Mouse (Mus musculus): ENCODE measurements around the gene Egfl6. TPM values are rescaled to one million over a fixed set of nuclear protein-coding genes. Genes with fewer than 3 reads are reported as not detected.

The Egfl6 gene
- total and polyA plus RNA-seq, 3 experiments = 0.04 TPM; not detected in 2

GRCm38 (mm10) chrX:166504421-166504820, 81.1 kb downstream of the Egfl6 start:
- Histone ChIP-seq H3K79me2 (replicated peaks; ENCODE audit: control insufficient read depth, extremely low read depth, insufficient read depth, poor library complexity, severe bottlenecking) (no peaks in the 10 kb centered on the region), H3K9ac (ENCODE audit: insufficient read depth, low read depth) (no peak overlapping the region), H3K4me3 (replicated peaks in 1 of 3; ENCODE audit: low read depth in 2 of 3, low read length in 2 of 3, poor library complexity in 1 of 3) (no peak overlapping the region), H3K27ac (ENCODE audit: insufficient read depth, low read depth) (no peak overlapping the region), H3K9me3 (replicated peaks; ENCODE audit: low read length) (no peaks in the 10 kb centered on the region), H3K4me2 (ENCODE audit: insufficient read depth, low read depth, poor library complexity, severe bottlenecking) (no peak overlapping the region), H3K27me3 (replicated peaks) (no peaks in the 10 kb centered on the region), H3K36me3 (replicated peaks in 1 of 2; ENCODE audit: control insufficient read depth in 1 of 2, insufficient read depth in 1 of 2, low read length in 1 of 2) (peaks cover 14 to 40% of the 10 kb centered on the region in 2 experiments), H3K4me1 (ENCODE audit: control insufficient read depth in 1 of 2, insufficient read depth in 2 of 2) (no peaks in the 10 kb centered on the region)
- no peak for TF ChIP-seq ETS1 (conservative IDR thresholded peaks at IDR 0.05; ENCODE audit: low read depth, low read length)
- no peak for TF ChIP-seq ZNF384 (IDR thresholded peaks at IDR 0.05; ENCODE audit: low read depth, low read length)
- no peak for TF ChIP-seq CTCF (conservative IDR thresholded peaks at IDR 0.05 in 1 of 2, IDR thresholded peaks at IDR 0.05 in 1 of 2; ENCODE audit: low read depth in 2 of 2, low read length in 2 of 2)
- no peak for TF ChIP-seq ZKSCAN1 (IDR thresholded peaks at IDR 0.05; ENCODE audit: borderline replicate concordance, low read depth, low read length)
- no peak for TF ChIP-seq EP300 (IDR thresholded peaks at IDR 0.05; ENCODE audit: low read length)
- TF ChIP-seq PAX5 (IDR thresholded peaks at IDR 0.05; ENCODE audit: low read length) = no peak
- TF ChIP-seq IRF4 (IDR thresholded peaks at IDR 0.05; ENCODE audit: low read depth, low read length) = no peak
- TF ChIP-seq NELFE (IDR thresholded peaks at IDR 0.05; ENCODE audit: low read depth, low read length) = no peak
- TF ChIP-seq E2F4 (IDR thresholded peaks at IDR 0.05; ENCODE audit: insufficient replicate concordance, low read depth, low read length) = no peak
- dilution Hi-C loops (cut with MboI; ENCODE audit: extremely low pct_ligation_motif_present, extremely low pct_unique_long_range_greater_than_20kb, low sequenced_read_pairs) = no loop called here
- no peak for DNase-seq (ENCODE audit: extremely low read depth)
- in situ Hi-C loops (cut with MboI; ENCODE audit: low pct_ligation_motif_present, low pct_unique_long_range_greater_than_20kb, low sequenced_read_pairs) = no loop called here

- Histone ChIP-seq H3K9me3 (replicated peaks; ENCODE audit: low read length) (no peaks in the 10 kb centered on the region), H3K9ac (ENCODE audit: insufficient read depth, low read depth) (no peak overlapping the region), H3K4me3 (replicated peaks in 1 of 3; ENCODE audit: low read depth in 2 of 3, low read length in 2 of 3, poor library complexity in 1 of 3) (no peak overlapping the region), H3K4me2 (ENCODE audit: insufficient read depth, low read depth, poor library complexity, severe bottlenecking) (no peak overlapping the region), H3K4me1 (ENCODE audit: control insufficient read depth in 1 of 2, insufficient read depth in 2 of 2) (no peaks in the 10 kb centered on the region), H3K79me2 (replicated peaks; ENCODE audit: control insufficient read depth, extremely low read depth, insufficient read depth, poor library complexity, severe bottlenecking) (no peaks in the 10 kb centered on the region), H3K27ac (ENCODE audit: insufficient read depth, low read depth) (no peak overlapping the region), H3K36me3 (replicated peaks in 1 of 2; ENCODE audit: control insufficient read depth in 1 of 2, insufficient read depth in 1 of 2, low read length in 1 of 2) (peaks cover 5 to 22% of the 10 kb centered on the region in 2 experiments), H3K27me3 (replicated peaks) (no peaks in the 10 kb centered on the region)
- TF ChIP-seq ELF1 (IDR thresholded peaks at IDR 0.05; ENCODE audit: low read depth, low read length) = no peak
- TF ChIP-seq RCOR1 (conservative IDR thresholded peaks at IDR 0.05; ENCODE audit: low read depth, low read length) = no peak
- TF ChIP-seq RAD21 (IDR thresholded peaks at IDR 0.05; ENCODE audit: low read depth, low read length) = no peak
- TF ChIP-seq IRF4 (IDR thresholded peaks at IDR 0.05; ENCODE audit: low read depth, low read length) = no peak
- TF ChIP-seq ZKSCAN1 (IDR thresholded peaks at IDR 0.05; ENCODE audit: borderline replicate concordance, low read depth, low read length) = no peak
- no peak for TF ChIP-seq NRF1 (IDR thresholded peaks at IDR 0.05; ENCODE audit: low read depth, low read length)
- no peak for TF ChIP-seq UBTF (IDR thresholded peaks at IDR 0.05; ENCODE audit: low read depth, low read length)
- no peak for TF ChIP-seq EP300 (IDR thresholded peaks at IDR 0.05; ENCODE audit: low read length)
- TF ChIP-seq MAZ (IDR thresholded peaks at IDR 0.05; ENCODE audit: low read depth, low read length) = no peak
- no peak for TF ChIP-seq ETS1 (conservative IDR thresholded peaks at IDR 0.05; ENCODE audit: low read depth, low read length)
- no peak for TF ChIP-seq SIN3A (IDR thresholded peaks at IDR 0.05; ENCODE audit: low read length)
- TF ChIP-seq USF2 (conservative IDR thresholded peaks at IDR 0.05; ENCODE audit: low read depth, low read length) = no peak
- TF ChIP-seq NELFE (IDR thresholded peaks at IDR 0.05; ENCODE audit: low read depth, low read length) = no peak
- no peak for TF ChIP-seq TCF12 (IDR thresholded peaks at IDR 0.05; ENCODE audit: low read depth, low read length)
- TF ChIP-seq SMC3 (IDR thresholded peaks at IDR 0.05; ENCODE audit: low read depth, low read length) = no peak
- TF ChIP-seq ZMIZ1 (IDR thresholded peaks at IDR 0.05; ENCODE audit: low read depth, low read length) = no peak
- in situ Hi-C loops (cut with MboI; ENCODE audit: low pct_ligation_motif_present, low pct_unique_long_range_greater_than_20kb, low sequenced_read_pairs) (no loop called here), dilution Hi-C loops (cut with MboI; ENCODE audit: extremely low pct_ligation_motif_present, extremely low pct_unique_long_range_greater_than_20kb, low sequenced_read_pairs) (no loop called here)
- no peak for DNase-seq (ENCODE audit: extremely low read depth)
Measured at GRCm38 (mm10) chrX:166499496-166500190, 85.9 kb downstream of the Egfl6 start.
